Mouse (Mus musculus): Measurements from ENCODE around the gene Ndufa8.

The Ndufa8 gene

GRCm38 (mm10) chr2:36048164-36048563, 1.0 kb downstream of the Ndufa8 start:
- DNase-seq (ENCODE audit: low read depth), result no peak

GRCm38 (mm10) chr2:36040872-36041271, 8.3 kb downstream of the Ndufa8 start:
- no peak for DNase-seq (ENCODE audit: low read depth)

GRCm38 (mm10) chr2:36039297-36039985, 9.8 kb downstream of the Ndufa8 start:
- no peak for DNase-seq (ENCODE audit: low read depth)

DNA sequence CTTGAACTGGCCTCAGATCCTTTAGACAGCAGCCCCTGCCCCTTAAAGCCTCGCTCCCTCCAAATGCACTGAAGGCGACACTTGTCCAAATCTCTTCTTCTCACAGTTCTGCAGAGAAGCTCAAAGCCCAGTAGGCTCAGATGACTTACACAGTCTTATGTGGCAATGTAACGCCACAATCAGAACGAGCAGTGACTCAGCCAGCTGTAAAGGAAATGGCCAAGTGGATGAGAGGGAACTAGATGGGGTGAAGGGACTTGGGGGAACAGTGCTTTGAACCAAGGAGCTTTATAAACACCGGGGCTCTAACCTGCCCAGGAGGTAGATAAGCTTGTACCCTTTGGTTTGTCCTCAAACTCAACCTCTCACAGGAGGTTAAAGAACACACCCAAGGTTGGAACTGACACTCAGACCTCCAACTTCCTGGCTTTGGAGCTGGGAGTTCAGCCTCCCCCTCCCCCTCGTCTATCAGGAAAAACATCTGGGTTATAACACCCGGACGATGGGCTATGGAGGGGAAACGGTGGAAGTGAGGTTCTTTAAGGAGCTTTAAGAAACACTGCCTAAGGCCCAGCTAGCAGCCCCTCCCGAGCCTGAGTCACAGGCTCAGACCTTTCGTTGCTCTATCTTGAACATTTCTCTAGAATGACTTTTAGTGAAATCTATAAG, 13.7 kb downstream of the Ndufa8 start:
- DNase-seq (ENCODE audit: low read depth), result no peak

DNA sequence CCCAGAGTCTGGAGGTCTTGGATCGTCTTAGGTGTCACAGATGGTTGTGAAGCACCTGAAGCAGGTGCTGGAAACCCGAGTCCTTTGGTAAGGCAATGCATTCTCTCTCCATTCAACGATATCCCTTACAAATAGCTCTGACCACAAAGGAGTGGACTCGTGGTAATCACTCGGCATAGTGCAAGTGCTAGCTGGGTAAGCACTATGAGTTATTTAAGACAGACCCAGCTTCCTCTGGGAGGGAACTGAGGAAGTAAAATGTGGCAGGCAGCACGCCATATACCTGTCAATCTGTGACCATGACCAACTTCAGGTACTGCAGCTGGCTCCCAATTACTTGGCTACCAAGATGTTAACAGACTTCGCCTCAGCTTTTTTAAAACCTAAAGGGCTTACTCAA, 14.3 kb downstream of the Ndufa8 start:
- DNase-seq (ENCODE audit: low read depth), result no peak

GRCm38 (mm10) chr2:36033966-36034365, 15.2 kb downstream of the Ndufa8 start:
- no peak for DNase-seq (ENCODE audit: low read depth)

DNA sequence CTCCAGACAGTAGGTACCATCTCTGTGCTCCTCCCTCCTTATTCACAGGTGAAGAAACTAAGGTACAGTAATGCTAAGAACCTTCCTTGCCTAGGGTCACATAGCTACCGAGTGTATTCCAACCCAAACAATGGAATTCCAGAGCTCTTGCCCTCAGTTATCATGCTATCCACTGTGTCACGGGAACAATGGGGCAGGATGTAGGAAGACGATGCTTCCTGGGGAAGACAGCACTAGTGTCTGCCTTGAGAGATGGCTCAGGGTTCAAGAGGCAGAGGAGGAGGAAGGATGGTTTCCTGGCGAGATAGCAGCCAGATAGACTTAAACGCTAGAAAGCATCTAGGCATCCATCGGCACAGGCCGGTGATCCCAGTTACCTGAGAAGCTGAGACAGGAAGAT, 16.3 kb downstream of the Ndufa8 start:
- DNase-seq (ENCODE audit: low read depth), result no peak

GRCm38 (mm10) chr2:36023291-36023690, 25.9 kb downstream of the Ndufa8 start:
- no peak for DNase-seq (ENCODE audit: low read depth)

DNA sequence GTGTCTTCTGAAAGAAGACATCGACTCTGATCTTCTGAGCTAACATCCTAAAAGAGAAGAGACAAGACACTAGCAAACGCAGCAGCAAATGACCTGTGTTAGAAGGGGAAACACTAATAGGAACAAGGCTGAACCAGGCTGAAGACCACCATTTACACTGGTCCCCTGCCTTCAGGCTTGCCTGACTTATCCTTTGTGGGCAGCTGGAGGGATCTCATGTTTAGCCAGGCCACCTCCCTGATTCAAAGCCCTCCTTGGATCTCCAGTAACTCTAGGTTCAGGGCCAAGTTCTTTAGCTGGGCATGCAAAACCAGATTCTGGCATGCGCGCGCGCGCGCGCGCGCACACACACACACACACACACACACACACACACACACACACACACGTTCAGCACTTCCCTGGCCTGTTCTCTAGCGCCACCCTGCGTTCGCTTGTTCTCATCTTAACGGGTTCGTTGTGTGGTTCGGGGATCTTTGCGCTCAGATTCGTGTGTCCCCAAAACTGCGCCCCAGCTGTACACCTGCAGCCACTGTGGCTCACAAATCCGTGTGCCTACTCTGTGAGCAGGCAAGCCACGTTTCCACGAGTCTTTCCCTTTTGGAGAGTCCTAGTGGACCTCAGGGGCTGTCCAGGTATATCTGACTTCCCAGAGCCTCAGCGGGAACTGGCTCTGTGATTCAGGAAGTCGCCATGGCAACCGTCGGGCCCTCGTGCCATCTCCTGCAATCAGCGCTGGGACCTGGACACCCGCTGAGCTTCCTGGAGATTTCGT, 27.6 kb downstream of the Ndufa8 start:
- peak; percentile 9 for DNase-seq (ENCODE audit: low read depth)

DNA sequence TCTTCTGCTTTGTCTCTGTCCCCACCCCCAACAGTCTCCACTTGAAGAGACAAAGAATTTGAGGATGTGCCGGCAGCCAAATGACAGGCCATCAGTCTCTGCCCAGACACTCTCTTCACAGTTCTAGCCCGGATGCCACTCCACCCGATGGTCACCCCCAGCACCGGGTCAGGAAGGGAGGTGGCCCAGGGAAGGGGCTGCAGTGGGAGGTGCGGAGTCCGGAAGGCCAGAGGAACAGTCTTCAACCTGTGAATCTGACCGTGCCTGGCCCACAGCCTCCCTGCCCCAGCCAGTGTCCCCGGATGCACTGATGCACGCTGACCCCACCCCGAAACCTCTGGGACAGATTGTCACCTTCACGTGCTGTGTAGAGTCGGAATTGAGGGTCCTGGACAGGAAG, 36.2 kb downstream of the Ndufa8 start:
- no peak for DNase-seq (ENCODE audit: low read depth)

DNA sequence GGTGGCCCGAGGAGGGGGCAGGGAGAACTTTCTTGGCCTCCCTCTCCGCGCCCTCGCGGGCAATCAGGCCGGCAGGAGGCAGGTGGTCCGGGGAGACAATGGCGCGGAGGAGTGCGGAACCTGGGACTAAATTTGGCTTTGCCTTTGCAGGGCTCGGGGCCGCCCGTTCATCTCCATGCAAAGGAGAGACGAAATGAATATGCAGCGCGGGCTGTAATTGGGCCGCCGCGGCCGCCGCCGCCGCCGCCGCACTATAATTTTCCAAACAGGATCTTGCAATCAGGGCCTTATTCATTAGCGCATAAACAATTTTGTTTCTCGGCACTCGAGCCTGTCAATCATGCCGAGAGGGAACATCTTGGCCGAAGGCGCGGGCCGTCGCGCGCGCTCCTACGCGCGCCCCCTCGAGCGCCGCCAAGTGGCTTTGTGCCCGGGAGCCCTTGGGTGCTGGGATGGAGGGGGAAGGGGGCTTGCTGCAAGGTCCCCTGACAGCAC, 37.8 kb downstream of the Ndufa8 start:
- DNase-seq (ENCODE audit: low read depth), result no peak

DNA sequence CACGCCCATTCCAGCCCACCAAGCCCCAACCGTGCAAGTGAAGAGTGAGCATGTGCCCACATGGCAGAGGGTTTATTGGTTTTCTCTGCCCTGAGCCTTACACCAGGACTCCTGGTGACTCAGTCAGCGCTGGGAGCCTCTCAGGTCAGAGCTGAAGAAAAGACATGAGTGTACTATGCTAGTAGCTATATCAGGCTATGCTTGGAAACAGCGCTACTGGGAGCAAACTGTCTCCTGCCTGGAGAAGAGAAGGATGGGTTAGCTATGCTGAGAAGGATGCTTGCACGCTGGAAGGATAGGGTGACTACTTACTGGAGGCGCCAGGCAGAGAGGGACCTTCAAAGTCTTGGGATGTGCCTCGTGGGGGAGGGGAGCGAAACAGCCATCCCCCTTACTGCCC, 38.6 kb downstream of the Ndufa8 start:
- no peak for DNase-seq (ENCODE audit: low read depth)

GRCm38 (mm10) chr2:36009386-36009785, 39.8 kb downstream of the Ndufa8 start:
- DNase-seq (ENCODE audit: low read depth), result peak; percentile 32

DNA sequence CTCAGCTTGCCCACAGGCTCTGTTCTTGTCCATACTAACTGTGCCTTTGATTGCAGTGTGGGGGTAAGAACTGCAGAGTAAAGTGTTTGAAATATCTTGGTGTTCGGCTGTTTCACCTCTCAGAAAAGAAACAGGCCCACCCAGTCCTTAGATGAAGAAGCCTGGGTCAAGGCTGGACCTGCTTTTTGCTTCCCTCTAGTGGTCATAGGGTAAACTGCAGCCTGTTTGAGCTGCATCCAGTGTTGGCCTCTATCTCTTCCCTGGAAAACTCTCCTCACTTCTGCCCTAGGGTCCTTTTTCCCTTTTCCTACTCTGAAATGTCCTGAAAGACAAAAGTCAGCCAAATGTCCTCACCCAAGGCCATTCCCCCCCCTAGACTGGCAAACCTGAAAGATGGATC, 41.1 kb downstream of the Ndufa8 start:
- peak; percentile 14 for DNase-seq (ENCODE audit: low read depth)

GRCm38 (mm10) chr2:36002188-36002587, 47.0 kb downstream of the Ndufa8 start:
- DNase-seq (ENCODE audit: low read depth), result no peak

- DNase-seq (ENCODE audit: low read depth), result no peak
Observed at GRCm38 (mm10) chr2:36000390-36000789, 48.8 kb downstream of the Ndufa8 start.

DNA sequence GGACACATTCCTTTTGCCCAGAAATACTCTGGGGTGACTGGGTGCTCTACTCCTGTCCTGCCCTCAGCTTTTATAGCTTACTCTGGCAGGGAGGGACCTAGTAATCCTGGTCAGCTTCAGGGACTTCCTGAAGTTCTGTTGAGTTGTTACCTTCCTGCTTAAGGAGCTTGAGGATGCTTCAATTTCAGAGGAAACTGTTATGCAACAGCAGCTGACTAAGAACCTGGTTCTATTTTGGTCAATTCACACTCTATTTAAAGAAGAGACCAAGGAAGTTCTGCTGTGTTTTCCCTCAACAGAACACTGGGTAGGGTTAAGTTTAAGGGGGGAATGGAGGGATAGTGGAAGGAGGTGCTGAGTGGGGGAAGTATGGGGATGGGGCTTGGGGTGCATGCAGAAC, 50.0 kb downstream of the Ndufa8 start:
- DNase-seq (ENCODE audit: low read depth), result no peak

GRCm38 (mm10) chr2:35998416-35998815, 50.8 kb downstream of the Ndufa8 start:
- DNase-seq (ENCODE audit: low read depth), result no peak

- no peak for DNase-seq (ENCODE audit: low read depth)
Observed at GRCm38 (mm10) chr2:35996753-35997152, 52.5 kb downstream of the Ndufa8 start.

GRCm38 (mm10) chr2:35994303-35994702, 54.9 kb downstream of the Ndufa8 start:
- DNase-seq (ENCODE audit: low read depth), result no peak

GRCm38 (mm10) chr2:35993481-35993880, 55.7 kb downstream of the Ndufa8 start:
- no peak for DNase-seq (ENCODE audit: low read depth)

GRCm38 (mm10) chr2:35992259-35992658, 56.9 kb downstream of the Ndufa8 start:
- DNase-seq (ENCODE audit: low read depth), result no peak
